Mouse (Mus musculus): Measurements from ENCODE around the gene Slco6c1. TPM values are rescaled to one million over a fixed set of nuclear protein-coding genes. Genes with fewer than 3 reads are reported as not detected.

Slco6c1 gene
- not detected in 2 replicates for polyA plus RNA-seq (2014; fragmentation: Nextera tagmentation; extraction: Ambion mirVana)

DNA sequence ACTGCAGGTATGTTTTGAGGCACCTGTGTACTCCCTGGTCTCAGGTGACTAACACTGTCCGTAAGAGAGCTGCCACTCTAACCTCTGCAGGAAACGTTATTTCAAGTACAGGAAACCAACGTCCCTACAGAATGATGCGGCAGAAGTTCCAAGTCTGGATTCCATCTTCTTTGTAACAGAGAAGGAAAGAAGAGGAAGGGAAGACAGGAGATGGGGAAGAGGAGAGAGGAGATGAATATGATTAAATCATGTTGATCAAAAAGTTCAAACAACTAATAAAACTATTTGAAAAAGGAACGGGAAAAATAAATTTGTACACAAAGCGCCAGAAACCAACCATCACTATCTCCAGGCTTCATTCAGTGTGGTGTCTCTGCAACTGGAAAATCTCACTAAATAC, at the start of gene Slco6c1:
Gene Slco6c1, minus strand, starts transcription at position 101 of the 400 bp plus-strand sequence.
- H3K4me2 ChIP-seq (replicated peaks; ENCODE audit: low read depth, low read length), result no peak within 1 kb of the TSS
- H3K4me3 ChIP-seq (ENCODE audit: low read depth, low read length), result no peak within 1 kb of the TSS
- H3K27ac ChIP-seq (ENCODE audit: low read length), result no peak within 1 kb of the TSS
- H3K36me3 ChIP-seq (ENCODE audit: control insufficient read depth, insufficient read depth, low read length), result no peaks in the 10 kb centered on the region
- WGBS, result 93% methylated on average over 6 of the region's 6 CpGs
- no peaks in the 10 kb centered on the region for H3K27me3 ChIP-seq (ENCODE audit: control insufficient read depth, insufficient read depth, low read length)
- no peak for ATAC-seq (ENCODE audit: insufficient number of reproducible peaks, insufficient read depth, low FRiP score, low read depth)
- H3K9me3 ChIP-seq (ENCODE audit: control insufficient read depth, low read depth, low read length), result no peaks in the 10 kb centered on the region
- H3K9ac ChIP-seq (replicated peaks; ENCODE audit: low read depth, low read length), result no peak within 1 kb of the TSS
- H3K4me1 ChIP-seq (ENCODE audit: control insufficient read depth, insufficient read depth, low read length), result no peaks in the 10 kb centered on the region

DNA sequence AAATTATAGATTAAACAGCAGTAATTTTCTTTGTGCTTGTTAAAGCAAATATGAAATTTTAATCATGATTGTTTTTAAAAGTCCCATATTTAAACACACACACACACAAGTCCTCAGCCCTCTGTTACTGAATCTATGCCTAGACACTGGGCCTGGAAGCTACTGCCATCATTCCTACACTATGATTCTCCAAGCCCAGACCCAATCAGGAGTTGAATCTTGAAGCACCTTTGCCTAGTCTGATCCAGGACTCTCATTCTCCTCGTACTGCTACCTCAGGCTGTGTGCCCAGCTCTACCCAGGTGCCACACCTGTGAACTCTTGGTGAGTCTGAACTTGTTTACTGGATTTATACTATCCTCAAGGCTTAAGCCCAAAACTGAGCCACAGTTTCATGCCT, 89.1 kb downstream of the Slco6c1 start:
- H3K4me2 ChIP-seq (replicated peaks; ENCODE audit: low read depth, low read length), result no peak overlapping the region

GRCm38 (mm10) chr1:97038548-97038947, 89.6 kb downstream of the Slco6c1 start:
- Histone ChIP-seq H3K4me1 (ENCODE audit: control insufficient read depth, insufficient read depth, low read length) (no peaks in the 10 kb centered on the region), H3K27ac (ENCODE audit: low read length) (no peak overlapping the region), H3K36me3 (ENCODE audit: control insufficient read depth, insufficient read depth, low read length) (no peaks in the 10 kb centered on the region), H3K4me3 (ENCODE audit: low read depth, low read length) (no peak overlapping the region), H3K9ac (replicated peaks; ENCODE audit: low read depth, low read length) (no peak overlapping the region), H3K27me3 (ENCODE audit: control insufficient read depth, insufficient read depth, low read length) (no peaks in the 10 kb centered on the region), H3K4me2 (replicated peaks; ENCODE audit: low read depth, low read length) (no peak overlapping the region), H3K9me3 (ENCODE audit: control insufficient read depth, low read depth, low read length) (no peaks in the 10 kb centered on the region)
- 5% methylated on average over 2 of the region's 2 CpGs for WGBS
- no peak for ATAC-seq (ENCODE audit: insufficient number of reproducible peaks, insufficient read depth, low FRiP score, low read depth)

More for the DNA sequence above, 89.1 kb downstream of the Slco6c1 start:
- H3K4me3 ChIP-seq (ENCODE audit: low read depth, low read length), result no peak overlapping the region
- H3K27ac ChIP-seq (ENCODE audit: low read length), result no peak overlapping the region
- H3K36me3 ChIP-seq (ENCODE audit: control insufficient read depth, insufficient read depth, low read length), result no peaks in the 10 kb centered on the region
- no peak for ATAC-seq (ENCODE audit: insufficient number of reproducible peaks, insufficient read depth, low FRiP score, low read depth)
- 57% methylated on average over 1 of the region's 1 CpGs for WGBS
- no peak overlapping the region for H3K9ac ChIP-seq (replicated peaks; ENCODE audit: low read depth, low read length)
- no peaks in the 10 kb centered on the region for H3K4me1 ChIP-seq (ENCODE audit: control insufficient read depth, insufficient read depth, low read length)
- no peaks in the 10 kb centered on the region for H3K27me3 ChIP-seq (ENCODE audit: control insufficient read depth, insufficient read depth, low read length)
- no peaks in the 10 kb centered on the region for H3K9me3 ChIP-seq (ENCODE audit: control insufficient read depth, low read depth, low read length)

- 62% methylated on average over 2 of the region's 2 CpGs for WGBS
- no peak for ATAC-seq (ENCODE audit: insufficient number of reproducible peaks, insufficient read depth, low FRiP score, low read depth)
- Histone ChIP-seq H3K27ac (ENCODE audit: low read length) (no peak overlapping the region), H3K9me3 (ENCODE audit: control insufficient read depth, low read depth, low read length) (no peaks in the 10 kb centered on the region), H3K9ac (replicated peaks; ENCODE audit: low read depth, low read length) (no peak overlapping the region), H3K27me3 (ENCODE audit: control insufficient read depth, insufficient read depth, low read length) (no peaks in the 10 kb centered on the region), H3K4me1 (ENCODE audit: control insufficient read depth, insufficient read depth, low read length) (no peaks in the 10 kb centered on the region), H3K36me3 (ENCODE audit: control insufficient read depth, insufficient read depth, low read length) (no peaks in the 10 kb centered on the region), H3K4me3 (ENCODE audit: low read depth, low read length) (no peak overlapping the region), H3K4me2 (replicated peaks; ENCODE audit: low read depth, low read length) (no peak overlapping the region)
Measured at GRCm38 (mm10) chr1:97037955-97038354, 90.1 kb downstream of the Slco6c1 start.

GRCm38 (mm10) chr1:97021388-97021787, 106.7 kb downstream of the Slco6c1 start:
- Histone ChIP-seq H3K4me2 (replicated peaks; ENCODE audit: low read depth, low read length) (no peak overlapping the region), H3K27me3 (ENCODE audit: control insufficient read depth, insufficient read depth, low read length) (no peaks in the 10 kb centered on the region), H3K9ac (replicated peaks; ENCODE audit: low read depth, low read length) (no peak overlapping the region), H3K27ac (ENCODE audit: low read length) (no peak overlapping the region), H3K36me3 (ENCODE audit: control insufficient read depth, insufficient read depth, low read length) (no peaks in the 10 kb centered on the region), H3K9me3 (ENCODE audit: control insufficient read depth, low read depth, low read length) (no peaks in the 10 kb centered on the region), H3K4me3 (ENCODE audit: low read depth, low read length) (no peak overlapping the region), H3K4me1 (ENCODE audit: control insufficient read depth, insufficient read depth, low read length) (no peaks in the 10 kb centered on the region)
- ATAC-seq (ENCODE audit: insufficient number of reproducible peaks, insufficient read depth, low FRiP score, low read depth), result no peak
- WGBS, result 89% methylated on average over 2 of the region's 2 CpGs

DNA sequence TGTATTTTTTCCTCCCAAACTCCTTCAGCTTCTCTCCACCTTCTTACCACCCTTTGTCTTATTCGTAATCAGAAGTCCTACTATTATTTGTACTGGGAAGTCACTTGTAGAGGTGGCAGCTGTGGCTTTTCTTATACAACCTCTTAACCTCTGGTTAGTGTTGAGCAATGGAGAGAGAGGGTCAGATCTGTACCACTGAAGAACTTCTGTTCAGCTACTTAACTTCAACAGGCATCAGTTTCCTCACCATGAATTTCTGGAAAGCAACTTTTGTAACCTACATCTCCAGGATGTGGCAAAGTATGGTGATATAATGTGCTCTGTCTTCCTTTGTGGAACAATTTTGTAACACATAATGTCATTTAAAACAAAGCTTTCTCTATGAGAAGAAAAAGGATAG, 108.7 kb downstream of the Slco6c1 start:
- 62% methylated on average over 1 of the region's 1 CpGs for WGBS
- no peaks in the 10 kb centered on the region for H3K36me3 ChIP-seq (ENCODE audit: control insufficient read depth, insufficient read depth, low read length)
- no peaks in the 10 kb centered on the region for H3K27me3 ChIP-seq (ENCODE audit: control insufficient read depth, insufficient read depth, low read length)
- H3K9ac ChIP-seq (replicated peaks; ENCODE audit: low read depth, low read length), result no peak overlapping the region
- H3K9me3 ChIP-seq (ENCODE audit: control insufficient read depth, low read depth, low read length), result no peaks in the 10 kb centered on the region
- H3K4me3 ChIP-seq (ENCODE audit: low read depth, low read length), result no peak overlapping the region
- H3K27ac ChIP-seq (ENCODE audit: low read length), result no peak overlapping the region
- H3K4me1 ChIP-seq (ENCODE audit: control insufficient read depth, insufficient read depth, low read length), result no peaks in the 10 kb centered on the region
- no peak for ATAC-seq (ENCODE audit: insufficient number of reproducible peaks, insufficient read depth, low FRiP score, low read depth)
- H3K4me2 ChIP-seq (replicated peaks; ENCODE audit: low read depth, low read length), result no peak overlapping the region

DNA sequence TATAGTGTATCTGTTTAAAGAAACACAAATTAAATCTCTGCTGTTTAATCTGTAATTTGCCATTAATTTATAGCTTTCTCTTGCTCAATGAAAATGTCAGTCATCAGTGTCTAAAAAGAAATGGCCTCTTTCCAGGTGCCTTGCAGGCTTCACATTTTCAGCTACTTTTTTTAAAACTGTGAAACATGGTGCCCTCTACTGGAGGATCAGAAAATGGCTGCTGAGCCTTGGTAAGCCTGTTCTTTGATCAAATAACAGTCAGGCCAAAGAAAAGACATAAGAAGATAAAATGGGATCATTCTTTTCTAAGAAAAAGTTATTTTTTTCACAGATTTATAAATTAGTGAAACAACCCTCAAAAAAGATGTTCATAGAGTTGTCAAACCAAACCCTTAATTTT, 109.1 kb downstream of the Slco6c1 start:
- H3K27ac ChIP-seq (ENCODE audit: low read length), result no peak overlapping the region
- no peaks in the 10 kb centered on the region for H3K27me3 ChIP-seq (ENCODE audit: control insufficient read depth, insufficient read depth, low read length)
- H3K4me3 ChIP-seq (ENCODE audit: low read depth, low read length), result no peak overlapping the region
- H3K9me3 ChIP-seq (ENCODE audit: control insufficient read depth, low read depth, low read length), result no peaks in the 10 kb centered on the region
- ATAC-seq (ENCODE audit: insufficient number of reproducible peaks, insufficient read depth, low FRiP score, low read depth), result no peak
- no peaks in the 10 kb centered on the region for H3K36me3 ChIP-seq (ENCODE audit: control insufficient read depth, insufficient read depth, low read length)
- H3K4me1 ChIP-seq (ENCODE audit: control insufficient read depth, insufficient read depth, low read length), result no peaks in the 10 kb centered on the region
- H3K4me2 ChIP-seq (replicated peaks; ENCODE audit: low read depth, low read length), result no peak overlapping the region
- no peak overlapping the region for H3K9ac ChIP-seq (replicated peaks; ENCODE audit: low read depth, low read length)

Measured in stomach, embryonic 14.5 days (tissue).